Mouse (Mus musculus): ENCODE results near the gene Pate4. TPM values are rescaled to one million over a fixed set of nuclear protein-coding genes. Genes with fewer than 3 reads are reported as not detected.

The Pate4 gene
- polyA plus RNA-seq, 1 experiment, result not detected

Other genes with a start within 250 kb of the Pate4 start
- 39.9 TPM for gene Cdon, start 190.8 kb downstream of the Pate4 start, polyA plus RNA-seq (2012; fragmentation: generic; extraction: Trizol)
- 0.02 TPM for gene Gm1113, start 93.7 kb downstream of the Pate4 start, polyA plus RNA-seq (2012; fragmentation: generic; extraction: Trizol)
- under 0.01 TPM for gene Ddx25, start 53.4 kb downstream of the Pate4 start, polyA plus RNA-seq (2012; fragmentation: generic; extraction: Trizol)
- gene Pus3, start 53.3 kb downstream of the Pate4 start, polyA plus RNA-seq (2012; fragmentation: generic; extraction: Trizol), result 3.1 TPM
- gene Pate2, start 41.7 kb downstream of the Pate4 start, polyA plus RNA-seq (2012; fragmentation: generic; extraction: Trizol), result 0.34 TPM
- gene Hyls1, start 41.5 kb downstream of the Pate4 start, polyA plus RNA-seq (2012; fragmentation: generic; extraction: Trizol), result 5.8 TPM
- not detected for gene Pate3, start 36.3 kb upstream of the Pate4 start, polyA plus RNA-seq (2012; fragmentation: generic; extraction: Trizol)
- gene Pate1, start 75.4 kb upstream of the Pate4 start, polyA plus RNA-seq (2012; fragmentation: generic; extraction: Trizol), result 0.11 TPM
- not detected for gene Gm17677, start 129.1 kb upstream of the Pate4 start, polyA plus RNA-seq (2012; fragmentation: generic; extraction: Trizol)
- not detected for gene Gm17727, start 166.2 kb upstream of the Pate4 start, polyA plus RNA-seq (2012; fragmentation: generic; extraction: Trizol)
- not detected for gene Gm27235, start 178.2 kb upstream of the Pate4 start, polyA plus RNA-seq (2012; fragmentation: generic; extraction: Trizol)
- gene D730048I06Rik, start 178.2 kb upstream of the Pate4 start, polyA plus RNA-seq (2012; fragmentation: generic; extraction: Trizol), result not detected
- not detected for gene 9230110F15Rik, start 232.2 kb upstream of the Pate4 start, polyA plus RNA-seq (2012; fragmentation: generic; extraction: Trizol)